Mouse (Mus musculus): ENCODE results near the gene Slc35f1. TPM values are rescaled to one million over a fixed set of nuclear protein-coding genes. Genes with fewer than 3 reads are reported as not detected.

Gene Slc35f1
- 1 to 10 TPM in 1 of 2 experiments, under 1 TPM in 1; 0.98 to 1.3 TPM for total RNA-seq (2021)
- polyA plus RNA-seq (2012; rRNA removed), result 0.46 and 1.0 TPM in 2 replicates
- long read RNA-seq, result 0 reads

- DNase-seq, result peak; percentile 77
These were observed at the start of gene Slc35f1 for GRCm38 (mm10) chr10:52690334-52690991. Gene Slc35f1 (plus strand): TSS chr10:52690533.

- DNase-seq, result no peak
These were observed 19.1 kb upstream of the Slc35f1 start for GRCm38 (mm10) chr10:52671234-52671633.

DNA sequence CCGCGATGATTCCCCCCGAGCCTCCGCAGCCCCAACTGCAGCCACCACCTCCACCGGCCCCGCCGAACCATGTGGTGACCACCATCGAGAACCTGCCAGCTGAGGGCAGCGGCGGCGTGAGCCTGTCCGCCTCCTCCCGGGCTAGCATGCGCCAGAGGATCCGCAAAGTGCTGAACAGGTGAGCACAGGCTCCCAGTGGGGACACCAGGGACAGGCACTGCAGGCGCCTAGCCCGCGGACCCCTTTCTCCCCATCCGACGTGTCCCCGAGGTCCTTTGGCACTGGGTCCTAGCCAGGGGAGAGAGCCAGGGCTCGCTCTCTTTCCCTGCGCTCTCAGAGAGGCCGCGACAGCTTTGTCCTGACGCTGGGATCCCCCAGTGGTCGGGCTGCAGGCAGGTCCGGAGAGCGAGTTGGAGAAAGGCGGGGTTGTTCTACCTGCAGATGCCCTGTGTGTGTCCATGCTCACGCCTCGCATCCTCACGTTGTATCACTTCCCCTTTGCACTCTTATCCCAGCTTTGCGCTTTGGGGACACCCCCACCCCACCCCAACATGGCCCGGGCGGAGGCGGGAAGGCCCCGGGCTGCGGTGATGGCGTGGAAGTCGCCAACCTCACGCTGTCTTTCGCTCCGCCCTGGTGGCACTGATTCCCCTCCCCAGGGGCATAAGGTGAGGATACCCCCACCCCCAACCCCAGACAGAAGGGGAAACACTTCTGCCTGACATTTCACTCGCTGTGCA lies 829 bp downstream of the Slc35f1 start:
- DNase-seq, result peak; percentile 17

GRCm38 (mm10) chr10:52703688-52704087 lies 13.4 kb downstream of the Slc35f1 start:
- DNase-seq, result no peak

- peak; percentile 21 for DNase-seq
These were observed 14.0 kb downstream of the Slc35f1 start for GRCm38 (mm10) chr10:52704101-52705051.

- DNase-seq, result no peak
These were observed 19.1 kb downstream of the Slc35f1 start for GRCm38 (mm10) chr10:52709482-52709881.

- no peak for DNase-seq
These were observed 21.8 kb downstream of the Slc35f1 start for GRCm38 (mm10) chr10:52712166-52712565.

- DNase-seq, result no peak
These were observed 24.2 kb downstream of the Slc35f1 start for GRCm38 (mm10) chr10:52714557-52714956.

DNA sequence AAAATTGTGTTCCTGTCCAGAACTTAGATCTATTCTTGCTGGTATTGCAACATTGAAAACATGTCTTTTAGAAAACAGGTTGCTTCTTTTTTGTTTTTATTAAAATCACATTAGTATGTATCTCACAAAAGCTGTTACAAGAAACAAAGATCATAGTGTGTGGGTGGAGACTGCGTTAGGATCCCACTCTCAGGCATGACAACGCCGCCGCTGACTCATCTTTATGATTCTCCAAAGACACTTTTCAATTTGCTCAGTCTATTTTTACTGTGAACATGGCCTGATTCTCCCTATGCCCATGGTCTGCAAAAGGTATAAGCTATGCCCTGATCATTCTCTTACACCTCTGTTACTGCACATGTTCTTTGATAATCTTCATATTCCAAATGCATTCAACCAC lies 24.8 kb downstream of the Slc35f1 start:
- DNase-seq, result no peak

- no peak for DNase-seq
These were observed 28.0 kb downstream of the Slc35f1 start for GRCm38 (mm10) chr10:52718199-52718917.

- DNase-seq, result no peak
These were observed 36.3 kb downstream of the Slc35f1 start for GRCm38 (mm10) chr10:52726674-52727073.

GRCm38 (mm10) chr10:52742671-52743379 lies 52.5 kb downstream of the Slc35f1 start:
- DNase-seq, result no peak

DNA sequence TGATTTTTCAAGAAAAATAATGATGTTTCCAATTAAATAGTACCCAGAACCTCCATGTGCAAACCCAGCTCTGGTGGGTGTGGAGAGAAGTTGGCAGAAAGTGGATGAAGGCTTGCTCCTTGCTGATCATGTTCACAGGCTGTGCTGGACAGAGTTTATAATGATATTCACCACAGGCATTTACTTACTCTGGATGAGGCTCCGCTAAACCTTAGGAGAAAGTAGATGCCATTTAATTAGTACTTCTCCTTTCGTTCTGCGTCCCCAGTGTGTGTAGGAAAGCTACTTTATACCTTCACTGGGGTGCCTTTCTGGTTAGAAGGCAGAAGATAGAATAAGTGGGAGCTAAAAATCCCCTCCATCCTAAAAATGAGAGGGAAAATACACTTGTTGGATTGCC lies 53.5 kb downstream of the Slc35f1 start:
- DNase-seq, result no peak

DNA sequence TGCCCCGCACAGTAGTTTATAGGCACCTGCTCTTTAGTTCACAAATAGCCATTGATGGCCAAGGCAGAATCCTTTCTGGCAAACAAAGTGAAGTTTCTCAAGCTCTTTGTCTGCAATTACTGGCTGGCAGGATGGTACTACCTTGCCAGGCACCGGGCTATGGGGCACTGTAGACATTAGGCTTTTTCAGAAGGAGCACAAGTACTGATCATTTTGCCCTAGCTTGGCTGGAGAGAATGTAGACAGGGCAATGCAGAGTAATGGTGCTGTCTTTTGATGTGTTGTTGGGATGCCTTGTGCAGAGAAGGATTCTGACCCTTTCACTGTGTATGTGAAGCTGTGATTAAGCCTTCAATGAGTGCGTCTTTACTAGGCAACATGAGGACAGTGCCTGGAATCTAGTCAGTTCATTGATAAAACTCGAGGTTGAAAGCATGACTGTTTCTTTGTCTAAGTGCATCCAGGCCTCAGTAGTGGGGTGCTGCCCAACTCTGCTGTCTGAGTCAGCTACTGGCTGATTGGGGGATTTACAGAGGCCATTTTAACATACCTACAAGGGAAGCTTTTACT lies 57.8 kb downstream of the Slc35f1 start:
- DNase-seq, result no peak

GRCm38 (mm10) chr10:52755949-52756679 lies 65.8 kb downstream of the Slc35f1 start:
- DNase-seq, result no peak

DNA sequence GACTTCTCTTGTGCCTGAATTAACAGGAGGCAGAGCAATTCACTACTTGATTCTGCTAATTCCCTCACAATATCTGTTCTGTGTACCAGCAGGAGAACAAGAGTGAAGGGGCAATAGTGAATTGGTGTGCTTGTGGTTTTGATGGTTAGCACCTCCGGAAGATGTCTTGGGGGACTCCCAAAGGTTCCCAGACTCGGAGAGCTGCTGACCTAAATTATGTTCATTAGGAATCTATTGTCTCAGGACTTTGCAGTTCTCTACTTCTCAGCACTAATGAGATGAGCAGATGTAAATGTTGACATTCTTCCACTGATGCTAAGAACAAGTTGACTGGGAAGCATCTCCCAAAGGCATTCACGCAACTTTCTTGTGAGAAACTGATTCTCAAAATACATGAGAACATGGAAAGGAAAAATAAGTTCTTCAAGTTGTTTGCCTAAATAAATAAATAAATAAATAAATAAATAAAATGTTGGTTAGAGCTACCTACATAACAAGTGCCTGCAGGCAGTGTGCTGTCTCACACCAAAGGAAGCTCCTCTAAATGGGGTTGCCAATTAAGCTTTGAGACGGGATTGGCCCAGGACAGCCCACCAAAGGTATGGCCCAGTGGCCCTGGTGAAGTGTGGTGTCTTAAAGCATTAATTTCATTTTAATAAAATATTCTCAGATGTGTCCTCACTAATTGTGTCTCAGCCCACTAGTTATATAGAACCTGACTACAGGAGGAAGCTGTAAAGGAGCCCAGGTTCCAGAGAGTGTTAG lies 67.3 kb downstream of the Slc35f1 start:
- DNase-seq, result no peak

GRCm38 (mm10) chr10:52758589-52758988 lies 68.3 kb downstream of the Slc35f1 start:
- DNase-seq, result peak; percentile 9

DNA sequence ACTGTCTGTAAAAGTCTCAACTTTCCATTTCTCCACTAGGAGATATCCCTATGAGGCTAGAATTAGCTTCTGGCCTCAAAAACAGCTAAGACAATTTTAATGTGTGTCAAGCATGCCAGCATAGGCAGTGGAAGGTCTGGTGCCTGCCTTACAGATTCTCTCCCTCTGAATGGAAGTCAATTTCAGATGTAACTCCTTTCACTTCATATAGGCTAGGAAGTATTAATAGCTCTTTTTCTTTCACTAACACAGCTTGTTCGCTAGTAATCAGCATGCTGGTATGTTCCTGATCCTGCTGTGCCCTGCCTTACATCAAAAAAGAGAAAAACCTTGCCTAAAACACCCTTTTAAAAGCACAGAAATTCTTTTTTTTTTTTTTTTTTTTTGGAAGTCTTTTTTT lies 70.2 kb downstream of the Slc35f1 start:
- no peak for DNase-seq

- DNase-seq, result no peak
These were observed 89.7 kb downstream of the Slc35f1 start for GRCm38 (mm10) chr10:52779926-52780485.

All from adrenal gland, adult 2 months (tissue).